Mouse (Mus musculus) splenic B cell, adult 2 months (primary cell): ENCODE results near the gene Cxcl16.

Source experiments
- DNase-seq: peaks from one replicate; pipeline ENCODE4 v3.0.0-alpha.2; 2011; ENCODE audit warnings: low read depth, low spot score
- H3K27me3 ChIP-seq: 2 replicates; pipeline ENCODE4 v1.6.1; 2012; ENCODE audit warnings: mild to moderate bottlenecking, low read length, moderate library complexity, mixed read lengths; ENCODE audit not compliant: control insufficient read depth, poor library complexity, insufficient read depth, severe bottlenecking
- H3K36me3 ChIP-seq: 2 replicates; pipeline ENCODE4 v1.6.1; 2012; ENCODE audit warnings: mild to moderate bottlenecking, low read length, moderate library complexity, mixed read lengths; ENCODE audit not compliant: control insufficient read depth, poor library complexity, insufficient read depth, severe bottlenecking

Gene Cxcl16

GRCm38 (mm10) chr11:70409594-70410296 lies 50.0 kb downstream of the Cxcl16 start, which contains the start of gene Pelp1:
TSS of gene Pelp1 (minus strand) at chr11:70410031.
- H3K27me3 ChIP-seq = no peaks in the 10 kb centered on the region
- DNase-seq = peak; percentile 77
- no peaks in the 10 kb centered on the region for H3K36me3 ChIP-seq
